10 mouse cellular contexts compared by ENCODE assay signal in the genomic region with DNA sequence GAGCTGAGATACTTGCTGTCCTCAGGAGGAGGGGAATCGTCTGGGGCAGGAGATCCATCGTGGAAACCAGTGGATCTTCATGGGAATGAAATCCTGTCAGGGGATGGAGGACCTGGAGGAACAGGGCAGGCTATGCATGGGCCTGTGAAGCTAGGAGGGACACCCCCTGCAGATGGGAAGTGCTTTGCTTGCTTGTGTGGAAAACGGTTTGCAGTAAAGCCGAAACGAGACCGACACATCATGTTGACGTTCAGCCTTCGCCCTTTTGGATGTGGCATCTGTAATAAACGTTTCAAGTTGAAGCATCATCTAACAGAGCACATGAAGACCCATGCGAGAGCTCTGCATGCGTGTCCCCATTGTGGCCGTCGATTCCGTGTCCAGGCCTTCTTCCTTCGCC. TPM values are rescaled to one million over a fixed set of nuclear protein-coding genes. Genes with fewer than 3 reads are reported as not detected.
DNase-seq lines count a peak whose midpoint lies in the region; ATAC-seq lines count a peak whose summit lies in the region.
"Had no signal": no experiment of that assay in that cellular context is flagged by ENCODE, and none has a peak within 500 bp of the region (broad histone marks: within the 10 kb centered on the region; RNA-seq: fewer than 3 reads in every experiment).

No protein-coding gene starts in this region.

- H3K4me1 ChIP-seq in erythroblast, embryonic 14.5 days (ENCODE audit: control insufficient read depth): peaks cover 53% of the 10 kb centered on the region
- H3K4me1 ChIP-seq in lung, embryonic 15.5 days: peaks cover 39% of the 10 kb centered on the region
- H3K4me1 ChIP-seq in hindbrain, embryonic 13.5 days (replicated peaks): peaks cover 66% of the 10 kb centered on the region
- peaks cover 45% of the 10 kb centered on the region for H3K4me1 ChIP-seq in midbrain, embryonic 12.5 days

- no peaks in the 10 kb centered on the region for H3K27me3 ChIP-seq in erythroblast, embryonic 14.5 days (ENCODE audit: control insufficient read depth)
- H3K27me3 ChIP-seq in lung, embryonic 15.5 days: no peaks in the 10 kb centered on the region
- H3K27me3 ChIP-seq in hindbrain, embryonic 13.5 days: no peaks in the 10 kb centered on the region
- no peaks in the 10 kb centered on the region for H3K27me3 ChIP-seq in midbrain, embryonic 12.5 days

- no peak overlapping the region for H3K9ac ChIP-seq in lung, embryonic 15.5 days
- peak overlapping the region; percentile 88; the same call in 1 of the 2 replicates for H3K9ac ChIP-seq in hindbrain, embryonic 13.5 days
- 0 out of 2 replicates have a peak overlapping the region, but pooled peaks have one; percentile 80 for H3K9ac ChIP-seq in midbrain, embryonic 12.5 days (replicated peaks)

- no peaks in the 10 kb centered on the region for H3K9me3 ChIP-seq in erythroblast, embryonic 14.5 days (ENCODE audit: control insufficient read depth, low read length)
- no peaks in the 10 kb centered on the region for H3K9me3 ChIP-seq in lung, embryonic 15.5 days
- H3K9me3 ChIP-seq in hindbrain, embryonic 13.5 days: no peaks in the 10 kb centered on the region
- no peaks in the 10 kb centered on the region for H3K9me3 ChIP-seq in midbrain, embryonic 12.5 days

- H3K27ac ChIP-seq in lung, embryonic 15.5 days: no peak overlapping the region
- no peak overlapping the region for H3K27ac ChIP-seq in hindbrain, embryonic 13.5 days
- H3K27ac ChIP-seq in midbrain, embryonic 12.5 days (replicated peaks): no peak overlapping the region

- 90% methylated on average over 15 of the region's 15 CpGs for WGBS in lung, embryonic 15.5 days
- 94% methylated on average over 15 of the region's 15 CpGs for WGBS in hindbrain, embryonic 13.5 days
- WGBS in midbrain, embryonic 12.5 days: 92% methylated on average over 15 of the region's 15 CpGs

- DNase-seq in lung, postnatal 4 days: no peak
- no peak for DNase-seq in layer of hippocampus, postnatal 14 days (ENCODE audit: low spot score in 2 of 2)
- no peak for DNase-seq in gastrocnemius, postnatal 4 days (ENCODE audit: low spot score in 2 of 2)
- DNase-seq: adrenal gland, postnatal 36 days; cerebellum, adult 8-10 months had no signal

- no peak for ATAC-seq in erythroblast, adult 5-6 weeks (replicated peaks; ENCODE audit: low FRiP score, poor library complexity, severe bottlenecking)
- no peak for ATAC-seq in lung, embryonic 15.5 days (ENCODE audit: borderline replicate concordance, extremely low read depth, low FRiP score, low TSS enrichment)
- ATAC-seq in hindbrain, embryonic 13.5 days (ENCODE audit: low FRiP score): no peak
- ATAC-seq in midbrain, embryonic 12.5 days (ENCODE audit: low FRiP score, low read depth): no peak

- peak overlapping the region; percentile 86 for H3K4me2 ChIP-seq in lung, embryonic 15.5 days
- H3K4me2 ChIP-seq in hindbrain, embryonic 13.5 days: peak overlapping the region; percentile 99
- peak overlapping the region; percentile 99; the same call in 1 of the 2 replicates for H3K4me2 ChIP-seq in midbrain, embryonic 12.5 days (replicated peaks)

- H3K36me3 ChIP-seq in erythroblast, embryonic 14.5 days (ENCODE audit: control insufficient read depth): peaks cover 54% of the 10 kb centered on the region
- peaks cover 45% of the 10 kb centered on the region for H3K36me3 ChIP-seq in lung, embryonic 15.5 days
- peaks cover 66% of the 10 kb centered on the region for H3K36me3 ChIP-seq in hindbrain, embryonic 13.5 days
- H3K36me3 ChIP-seq in midbrain, embryonic 12.5 days: peaks cover 63% of the 10 kb centered on the region

- peak overlapping the region; percentile 13 for H3K4me3 ChIP-seq in erythroblast, embryonic 14.5 days (replicated peaks)
- H3K4me3 ChIP-seq in lung, embryonic 15.5 days: 0 out of 2 replicates have a peak overlapping the region, but pooled peaks have one; percentile 3
- H3K4me3 ChIP-seq in hindbrain, embryonic 13.5 days: peak overlapping the region; percentile 80
- H3K4me3 ChIP-seq in midbrain, embryonic 12.5 days: peak overlapping the region; percentile 79; the same call in 1 of the 2 replicates

RNA-seq across cellular contexts. Expression of gene Zbtb9, which starts 1.6 kb away (rescaled TPM):
- 0.12 and 0.13 TPM in 2 replicates for polyA plus RNA-seq in erythroblast, embryonic 14.5 days (2012)
- total RNA-seq in erythroblast, adult 5-6 weeks (2015; ENCODE audit: low replicate concordance): 1.3 TPM in 1 of 2 replicates, not detected in the other
- total RNA-seq in erythroblast, adult 5-6 weeks (2017; ENCODE audit: low replicate concordance): 5.3 and 6.0 TPM in 2 replicates
- 16.3 and 16.9 TPM in 2 replicates for polyA plus RNA-seq in lung, embryonic 15.5 days (2015; fragmentation: Nextera tagmentation; extraction: Ambion mirVana)
- polyA plus RNA-seq in hindbrain, embryonic 13.5 days (2015; fragmentation: Nextera tagmentation; extraction: Ambion mirVana): 17.8 and 18.0 TPM in 2 replicates
- polyA plus RNA-seq in midbrain, embryonic 12.5 days (2016; fragmentation: Nextera tagmentation; extraction: Ambion mirVana): 18.5 and 19.9 TPM in 2 replicates
- total RNA-seq in layer of hippocampus, postnatal 14 days (2021): 10 to 100 TPM; 11.7 to 14.1 TPM
- 1 to 10 TPM; 4.1 to 4.8 TPM for total RNA-seq in gastrocnemius, postnatal 4 days (2021)

RNA-seq across cellular contexts. Expression of gene Syngap1, which starts 33.5 kb away (rescaled TPM):
- polyA plus RNA-seq in erythroblast, embryonic 14.5 days (2012): 0.78 and 0.86 TPM in 2 replicates
- 0.42 and 2.5 TPM in 2 replicates for total RNA-seq in erythroblast, adult 5-6 weeks (2015; ENCODE audit: low replicate concordance)
- 0.60 and 5.3 TPM in 2 replicates for total RNA-seq in erythroblast, adult 5-6 weeks (2017; ENCODE audit: low replicate concordance)
- 1.5 and 2.1 TPM in 2 replicates for polyA plus RNA-seq in lung, embryonic 15.5 days (2015; fragmentation: Nextera tagmentation; extraction: Ambion mirVana)
- 4.6 and 5.9 TPM in 2 replicates for polyA plus RNA-seq in hindbrain, embryonic 13.5 days (2015; fragmentation: Nextera tagmentation; extraction: Ambion mirVana)
- 3.3 and 3.6 TPM in 2 replicates for polyA plus RNA-seq in midbrain, embryonic 12.5 days (2016; fragmentation: Nextera tagmentation; extraction: Ambion mirVana)
- 100 to 1,000 TPM; 512 to 532 TPM for total RNA-seq in layer of hippocampus, postnatal 14 days (2021)
- total RNA-seq in gastrocnemius, postnatal 4 days (2021): 10 to 100 TPM; 20.8 to 23.8 TPM

RNA-seq across cellular contexts. Expression of gene Cuta, which starts 35.2 kb away (rescaled TPM):
- polyA plus RNA-seq in erythroblast, embryonic 14.5 days (2012): 19.6 and 19.8 TPM in 2 replicates
- 33.6 and 59.6 TPM in 2 replicates for total RNA-seq in erythroblast, adult 5-6 weeks (2015; ENCODE audit: low replicate concordance)
- 10.2 and 14.4 TPM in 2 replicates for total RNA-seq in erythroblast, adult 5-6 weeks (2017; ENCODE audit: low replicate concordance)
- 182 and 184 TPM in 2 replicates for polyA plus RNA-seq in lung, embryonic 15.5 days (2015; fragmentation: Nextera tagmentation; extraction: Ambion mirVana)
- polyA plus RNA-seq in hindbrain, embryonic 13.5 days (2015; fragmentation: Nextera tagmentation; extraction: Ambion mirVana): 133 and 148 TPM in 2 replicates
- polyA plus RNA-seq in midbrain, embryonic 12.5 days (2016; fragmentation: Nextera tagmentation; extraction: Ambion mirVana): 156 and 159 TPM in 2 replicates
- total RNA-seq in layer of hippocampus, postnatal 14 days (2021): 100 to 1,000 TPM; 109 to 115 TPM
- 10 to 100 TPM; 90.4 to 92.8 TPM for total RNA-seq in gastrocnemius, postnatal 4 days (2021)

RNA-seq across cellular contexts. Expression of gene Phf1, which starts 41.7 kb away (rescaled TPM):
- polyA plus RNA-seq in erythroblast, embryonic 14.5 days (2012): 5.0 and 6.2 TPM in 2 replicates
- total RNA-seq in erythroblast, adult 5-6 weeks (2015; ENCODE audit: low replicate concordance): 4.0 TPM in 2 replicates
- 2.5 and 4.1 TPM in 2 replicates for total RNA-seq in erythroblast, adult 5-6 weeks (2017; ENCODE audit: low replicate concordance)
- 7.6 and 8.7 TPM in 2 replicates for polyA plus RNA-seq in lung, embryonic 15.5 days (2015; fragmentation: Nextera tagmentation; extraction: Ambion mirVana)
- polyA plus RNA-seq in hindbrain, embryonic 13.5 days (2015; fragmentation: Nextera tagmentation; extraction: Ambion mirVana): 17.9 and 19.2 TPM in 2 replicates
- polyA plus RNA-seq in midbrain, embryonic 12.5 days (2016; fragmentation: Nextera tagmentation; extraction: Ambion mirVana): 11.6 and 11.9 TPM in 2 replicates
- 10 to 100 TPM; 18.6 to 21.0 TPM for total RNA-seq in layer of hippocampus, postnatal 14 days (2021)
- 10 to 100 TPM in 1 of 2 experiments, 1 to 10 TPM in 1; 9.6 to 10.9 TPM for total RNA-seq in gastrocnemius, postnatal 4 days (2021)

RNA-seq across cellular contexts. Expression of gene Bak1, which starts 54.3 kb away (rescaled TPM):
- 8.1 TPM in 2 replicates for polyA plus RNA-seq in erythroblast, embryonic 14.5 days (2012)
- total RNA-seq in erythroblast, adult 5-6 weeks (2015; ENCODE audit: low replicate concordance): 28.6 and 38.5 TPM in 2 replicates
- total RNA-seq in erythroblast, adult 5-6 weeks (2017; ENCODE audit: low replicate concordance): 6.7 and 17.0 TPM in 2 replicates
- 5.2 and 6.0 TPM in 2 replicates for polyA plus RNA-seq in lung, embryonic 15.5 days (2015; fragmentation: Nextera tagmentation; extraction: Ambion mirVana)
- polyA plus RNA-seq in hindbrain, embryonic 13.5 days (2015; fragmentation: Nextera tagmentation; extraction: Ambion mirVana): 2.5 and 3.1 TPM in 2 replicates
- polyA plus RNA-seq in midbrain, embryonic 12.5 days (2016; fragmentation: Nextera tagmentation; extraction: Ambion mirVana): 3.4 and 3.5 TPM in 2 replicates
- 10 to 100 TPM; 23.8 to 25.0 TPM for total RNA-seq in layer of hippocampus, postnatal 14 days (2021)
- 10 to 100 TPM; 30.2 to 35.2 TPM for total RNA-seq in gastrocnemius, postnatal 4 days (2021)

Comparison
In these comparisons a context has a peak if more than half of its experiments do, and no peak if none do; other contexts are left out.
1. H3K4me3 ChIP-seq: peak in every context shown above with its lines; median percentile 80 in hindbrain, embryonic 13.5 days; 79 in midbrain, embryonic 12.5 days; 13 in erythroblast, embryonic 14.5 days; 3 in lung, embryonic 15.5 days.
2. RNA of gene Zbtb9, which starts 1.6 kb away (polyA plus RNA-seq): 18.5 to 19.9 TPM in midbrain, embryonic 12.5 days, 17.8 to 18.0 TPM in hindbrain, embryonic 13.5 days and 16.3 to 16.9 TPM in lung, embryonic 15.5 days; 0.12 to 0.13 TPM in erythroblast, embryonic 14.5 days; every median in the first group is over 10 times any median in the second.
3. Peak in every context shown above with its lines, with median percentiles within 50 percentile points of each other: H3K4me2 ChIP-seq.